Mouse (Mus musculus) thymus, postnatal 4 days (tissue): Measurements from ENCODE around the gene Hcn2.
A peak's percentile ranks its signal among the peaks of the same experiment; 100 is the strongest.

Experiments
- DNase-seq: peaks from one replicate; pipeline ENCODE4 v3.0.0; 2021

The Hcn2 gene

GRCm38 (mm10) chr10:79709307-79709706, 7.1 kb upstream of the Hcn2 start:
- no peak for DNase-seq

- no peak for DNase-seq
These were observed 4.4 kb upstream of the Hcn2 start for GRCm38 (mm10) chr10:79712029-79712428.

DNA sequence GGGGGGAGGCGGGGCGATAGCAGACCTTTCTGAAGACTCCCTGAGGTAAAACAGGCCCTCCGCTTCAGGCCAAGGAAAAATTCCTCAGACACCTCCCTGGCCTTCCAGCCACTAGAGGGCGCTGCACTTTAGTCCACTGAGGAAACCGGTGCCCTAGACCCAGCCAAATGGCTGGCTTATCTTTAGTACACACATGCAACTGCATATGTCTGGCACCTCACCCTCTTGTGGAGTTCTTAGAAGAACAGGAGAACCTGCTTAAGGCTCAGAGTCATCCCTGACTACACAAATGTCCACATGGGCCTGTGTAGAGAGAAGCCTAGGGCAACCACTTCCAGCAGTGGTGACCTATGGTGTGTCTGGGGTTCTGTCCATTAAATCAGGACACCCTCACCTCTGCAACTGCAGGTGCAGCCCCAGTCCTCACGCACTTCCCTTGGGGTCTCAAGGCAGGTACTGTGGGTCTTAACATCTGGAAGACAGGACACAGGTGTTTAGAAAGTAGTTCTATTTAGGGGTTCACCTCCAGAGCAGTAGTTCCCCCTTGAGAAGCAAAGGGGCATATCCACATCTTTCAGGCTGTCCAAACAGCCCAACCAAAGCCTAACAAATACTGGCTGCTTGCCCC, 3.8 kb upstream of the Hcn2 start:
- DNase-seq: peak; percentile 92

- DNase-seq: no peak
These were observed 3.3 kb upstream of the Hcn2 start for GRCm38 (mm10) chr10:79713163-79713562.

DNA sequence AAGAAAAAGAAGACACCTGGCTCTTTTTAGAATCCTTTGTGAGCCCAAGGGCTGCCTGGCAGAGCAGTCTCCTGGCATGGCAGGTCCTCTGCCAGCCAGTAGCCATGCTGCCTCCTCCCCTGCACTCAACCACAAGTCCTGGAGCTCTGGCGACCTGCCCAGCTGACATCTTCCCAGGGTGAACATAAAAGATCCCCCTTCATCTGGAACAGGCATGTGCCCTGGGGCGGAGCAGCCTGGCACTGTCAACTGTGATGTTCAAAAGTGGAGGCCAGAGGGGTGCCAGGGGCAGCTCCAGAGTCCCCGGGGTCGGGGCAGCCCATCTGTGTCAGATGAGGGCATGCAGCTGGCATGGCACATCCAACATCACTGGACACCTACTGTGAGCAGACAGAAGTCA, 1.4 kb upstream of the Hcn2 start:
- no peak for DNase-seq

GRCm38 (mm10) chr10:79716988-79717355, 538 bp downstream of the Hcn2 start:
- peak; percentile 48 for DNase-seq

GRCm38 (mm10) chr10:79717640-79718357, 1.4 kb downstream of the Hcn2 start:
- peak; percentile 81 for DNase-seq

DNA sequence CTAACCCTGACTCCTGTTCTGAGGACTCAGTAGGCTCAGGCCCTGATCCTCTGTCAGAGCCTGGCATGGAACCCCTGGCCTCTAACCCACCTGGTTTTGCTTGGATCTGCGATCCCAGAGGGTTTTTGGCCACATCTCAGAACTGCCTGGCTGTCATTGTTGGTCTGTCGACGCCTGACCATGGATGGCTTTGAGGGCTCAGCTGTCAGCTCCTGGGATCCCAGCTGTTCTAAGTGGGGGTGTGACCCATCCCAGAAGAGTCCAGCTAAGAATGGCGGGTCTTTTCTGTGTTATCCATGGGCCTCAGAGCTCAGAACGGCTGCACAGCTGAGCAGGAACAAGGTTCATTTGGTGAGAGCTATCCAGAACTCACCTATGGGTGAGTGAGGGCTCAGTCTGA, 4.7 kb downstream of the Hcn2 start:
- no peak for DNase-seq

DNA sequence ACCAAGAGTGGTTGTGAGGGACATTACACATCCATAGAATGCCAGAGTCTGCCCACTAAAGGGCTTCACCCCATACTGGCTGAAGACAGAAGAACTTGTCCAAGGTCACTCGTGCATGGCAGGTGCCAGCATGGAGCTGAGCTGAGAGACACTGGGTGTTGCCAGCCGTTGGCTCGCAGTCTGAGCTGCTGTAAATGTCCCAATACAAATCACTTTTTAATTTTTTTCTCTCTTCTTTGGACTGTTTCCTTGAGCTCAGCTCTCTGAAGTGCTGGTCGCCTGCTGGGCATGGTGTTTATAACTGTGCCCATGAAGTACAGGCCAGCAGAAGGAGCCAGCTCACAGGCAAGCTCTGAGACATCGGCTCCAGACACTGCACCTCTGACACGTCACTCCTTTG, 6.6 kb downstream of the Hcn2 start:
- no peak for DNase-seq

GRCm38 (mm10) chr10:79723692-79724091, 7.3 kb downstream of the Hcn2 start:
- DNase-seq: no peak

- peak; percentile 81 for DNase-seq
These were observed 9.7 kb downstream of the Hcn2 start for GRCm38 (mm10) chr10:79726090-79726489.

GRCm38 (mm10) chr10:79728323-79729249, 12.2 kb downstream of the Hcn2 start:
- DNase-seq: no peak

GRCm38 (mm10) chr10:79729357-79729965, 13.0 kb downstream of the Hcn2 start:
- DNase-seq: no peak

DNA sequence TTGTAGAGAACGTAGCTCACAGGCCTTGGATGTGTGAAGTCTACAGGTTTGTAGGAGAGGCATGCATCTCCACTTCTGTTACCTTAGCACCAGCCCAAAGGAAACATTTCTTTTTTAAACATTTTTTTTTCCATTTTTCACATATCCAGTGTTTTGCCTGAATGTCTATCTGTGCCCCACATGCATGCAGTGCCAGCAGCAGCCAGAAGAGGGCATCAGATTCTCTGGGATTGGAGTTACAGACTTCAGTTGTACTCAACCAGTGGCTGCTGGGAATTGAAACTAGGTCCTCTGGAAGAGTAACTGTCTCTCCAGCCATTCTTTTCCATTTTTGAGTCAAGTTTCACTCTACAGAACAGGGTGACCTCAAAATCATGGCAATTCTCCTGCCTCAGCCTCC, 16.1 kb downstream of the Hcn2 start:
- peak; percentile 77 for DNase-seq

GRCm38 (mm10) chr10:79733847-79734246, 17.4 kb downstream of the Hcn2 start:
- no peak for DNase-seq

DNA sequence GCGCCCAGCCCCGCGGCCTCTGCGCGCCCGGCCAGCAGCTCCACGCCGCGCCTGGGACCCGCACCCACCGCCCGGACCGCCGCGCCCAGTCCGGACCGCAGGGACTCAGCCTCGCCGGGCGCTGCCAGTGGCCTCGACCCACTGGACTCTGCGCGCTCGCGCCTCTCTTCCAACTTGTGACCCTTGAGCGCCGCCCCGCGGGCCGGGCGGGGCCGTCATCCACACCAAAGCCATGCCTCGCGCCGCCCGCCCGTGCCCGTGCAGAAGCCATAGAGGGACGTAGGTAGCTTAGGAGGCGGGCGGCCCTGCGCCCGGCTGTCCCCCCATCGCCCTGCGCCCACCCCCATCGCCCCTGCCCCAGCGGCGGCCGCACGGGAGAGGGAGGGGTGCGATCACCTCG, 18.9 kb downstream of the Hcn2 start:
- no peak for DNase-seq

- no peak for DNase-seq
These were observed 20.3 kb downstream of the Hcn2 start for GRCm38 (mm10) chr10:79736706-79737105.

- peak; percentile 67 for DNase-seq
These were observed 21.8 kb downstream of the Hcn2 start for GRCm38 (mm10) chr10:79738259-79738658.

GRCm38 (mm10) chr10:79739234-79739633, 22.8 kb downstream of the Hcn2 start:
- no peak for DNase-seq

GRCm38 (mm10) chr10:79740863-79741262, 24.4 kb downstream of the Hcn2 start:
- no peak for DNase-seq

GRCm38 (mm10) chr10:79743161-79743560, 26.7 kb downstream of the Hcn2 start:
- no peak for DNase-seq

DNA sequence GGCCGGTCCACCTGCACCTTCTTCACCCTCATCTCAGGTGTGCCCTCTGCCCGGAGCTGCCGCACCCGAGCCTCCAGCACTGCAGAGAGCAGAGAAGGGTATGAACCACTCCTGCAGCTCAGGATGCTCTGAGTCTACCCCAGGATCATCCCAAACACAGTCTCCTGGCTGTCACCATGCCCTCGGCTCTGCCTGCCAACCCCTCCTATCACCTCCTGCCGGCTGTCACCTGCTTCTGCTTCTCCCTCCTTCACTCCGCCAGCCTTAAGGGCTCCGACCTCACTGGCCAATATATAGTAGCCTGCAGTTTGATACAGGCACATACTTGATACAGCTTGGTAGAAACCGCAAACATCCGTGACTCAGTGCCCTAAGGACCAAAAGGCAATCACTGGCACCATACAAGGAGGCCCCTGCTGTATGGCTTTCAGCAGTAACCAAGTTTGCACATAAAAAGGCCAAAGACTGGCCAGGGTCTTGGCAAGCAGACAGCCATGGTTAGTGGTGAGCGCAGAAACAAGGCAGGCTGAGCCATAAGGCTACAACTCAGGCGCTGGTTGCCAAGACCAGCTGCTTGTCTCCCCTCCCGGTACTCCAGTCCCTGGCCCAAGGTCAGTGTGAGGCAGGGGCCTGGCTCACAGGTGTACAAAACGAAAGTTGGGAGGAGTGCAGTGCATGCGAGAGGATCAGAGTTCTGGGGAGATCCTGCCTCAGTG, 27.4 kb downstream of the Hcn2 start:
- DNase-seq: no peak

DNA sequence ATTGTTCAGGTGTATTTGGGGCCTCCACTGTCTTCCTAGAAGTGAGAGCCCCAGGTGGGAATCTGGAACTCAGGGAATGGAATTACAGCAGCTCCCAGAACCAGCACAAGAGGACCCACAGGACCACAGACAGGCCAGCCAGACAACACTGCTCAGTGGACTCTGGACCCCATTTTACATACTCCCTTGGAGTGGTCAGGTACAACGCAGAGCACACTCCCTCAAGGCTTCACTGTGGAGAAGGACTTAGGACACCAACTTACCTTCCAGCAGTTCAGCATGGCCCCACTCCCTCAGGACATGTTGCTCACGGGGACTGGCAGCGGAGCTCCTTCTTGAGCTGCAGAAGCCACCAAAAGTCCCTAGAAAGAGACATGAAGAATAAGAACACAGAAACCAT, 29.0 kb downstream of the Hcn2 start:
- no peak for DNase-seq
